Mouse (Mus musculus): ENCODE data around the gene Itsn1. TPM values are rescaled to one million over a fixed set of nuclear protein-coding genes. Genes with fewer than 3 reads are reported as not detected.

Gene Itsn1
- polyA plus RNA-seq, 2 experiments = 31.4 to 46.8 TPM

GRCm38 (mm10) chr16:91738505-91738904, 9.4 kb downstream of the Itsn1 start:
- no peaks in the 10 kb centered on the region for H3K9me3 ChIP-seq (ENCODE audit: control insufficient read depth, low read length)
- no peak for DNase-seq (ENCODE audit: low read depth in 3 of 3, low spot score in 3 of 3)
- H3K4me1 ChIP-seq (replicated peaks; ENCODE audit: control insufficient read depth in 2 of 2, insufficient read depth in 2 of 2, low read length in 1 of 2) = peaks cover 0 to 21% of the 10 kb centered on the region in 2 experiments; a peak in 2 of 4 replicates
- WGBS (ENCODE audit: insufficient replicate concordance) = 64% methylated on average over 6 of the region's 6 CpGs
- H3K36me3 ChIP-seq (replicated peaks; ENCODE audit: control insufficient read depth, insufficient read depth, low read depth) = no peaks in the 10 kb centered on the region
- H3K27ac ChIP-seq = no peak overlapping the region
- H3K9ac ChIP-seq (replicated peaks) = no peak overlapping the region
- no peak overlapping the region for H3K4me3 ChIP-seq (ENCODE audit: insufficient read depth in 1 of 2, low read depth in 2 of 2, low read length in 2 of 2)
- TF ChIP-seq EP300 (IDR thresholded peaks at IDR 0.05; ENCODE audit: low read depth) (no peak), CTCF (IDR thresholded peaks at IDR 0.05; ENCODE audit: low read depth) (no peak)
- no peak for ATAC-seq (ENCODE audit: insufficient read depth)
- no peak overlapping the region for H3K4me2 ChIP-seq (ENCODE audit: low read depth)
- H3K27me3 ChIP-seq (ENCODE audit: control insufficient read depth, insufficient read depth, low read length) = no peaks in the 10 kb centered on the region; the same call in 1 of the 2 replicates

- TF ChIP-seq EP300 (IDR thresholded peaks at IDR 0.05; ENCODE audit: low read depth) = no peak
- TF ChIP-seq CTCF (IDR thresholded peaks at IDR 0.05; ENCODE audit: low read depth) = no peak
- Histone ChIP-seq H3K36me3 (replicated peaks; ENCODE audit: control insufficient read depth, insufficient read depth, low read depth) (no peaks in the 10 kb centered on the region), H3K4me3 (ENCODE audit: insufficient read depth in 1 of 2, low read depth in 2 of 2, low read length in 2 of 2) (no peak overlapping the region), H3K4me1 (replicated peaks; ENCODE audit: control insufficient read depth in 2 of 2, insufficient read depth in 2 of 2, low read length in 1 of 2) (peaks cover 0 to 13% of the 10 kb centered on the region in 2 experiments; a peak in 2 of 4 replicates), H3K9me3 (ENCODE audit: control insufficient read depth, low read length) (no peaks in the 10 kb centered on the region), H3K27ac (no peak overlapping the region), H3K9ac (replicated peaks) (no peak overlapping the region), H3K4me2 (ENCODE audit: low read depth) (no peak overlapping the region), H3K27me3 (ENCODE audit: control insufficient read depth, insufficient read depth, low read length) (no peaks in the 10 kb centered on the region)
- DNase-seq (ENCODE audit: low read depth in 3 of 3, low spot score in 3 of 3) (no peak), ATAC-seq (ENCODE audit: insufficient read depth) (no peak)
- 40% methylated on average over 8 of the region's 8 CpGs for WGBS (ENCODE audit: insufficient replicate concordance)
Observed at GRCm38 (mm10) chr16:91740184-91740917, 11.3 kb downstream of the Itsn1 start.

GRCm38 (mm10) chr16:91740918-91741255, 11.8 kb downstream of the Itsn1 start:
- Histone ChIP-seq H3K36me3 (replicated peaks; ENCODE audit: control insufficient read depth, insufficient read depth, low read depth) (no peaks in the 10 kb centered on the region), H3K4me3 (ENCODE audit: insufficient read depth in 1 of 2, low read depth in 2 of 2, low read length in 2 of 2) (no peak overlapping the region), H3K4me1 (replicated peaks; ENCODE audit: control insufficient read depth in 2 of 2, insufficient read depth in 2 of 2, low read length in 1 of 2) (peaks cover 0 to 10% of the 10 kb centered on the region in 2 experiments; a peak in 2 of 4 replicates), H3K4me2 (ENCODE audit: low read depth) (no peak overlapping the region), H3K27me3 (ENCODE audit: control insufficient read depth, insufficient read depth, low read length) (no peaks in the 10 kb centered on the region), H3K9me3 (ENCODE audit: control insufficient read depth, low read length) (no peaks in the 10 kb centered on the region), H3K27ac (no peak overlapping the region), H3K9ac (replicated peaks) (no peak overlapping the region)
- TF ChIP-seq CTCF (IDR thresholded peaks at IDR 0.05; ENCODE audit: low read depth) (no peak), EP300 (IDR thresholded peaks at IDR 0.05; ENCODE audit: low read depth) (no peak)
- DNase-seq (ENCODE audit: low read depth in 3 of 3, low spot score in 3 of 3) (no peak), ATAC-seq (ENCODE audit: insufficient read depth) (no peak)
- WGBS (ENCODE audit: insufficient replicate concordance) = 49% methylated on average over 7 of the region's 7 CpGs

GRCm38 (mm10) chr16:91743055-91743454, 14.0 kb downstream of the Itsn1 start:
- ATAC-seq (ENCODE audit: insufficient read depth) (no peak), DNase-seq (ENCODE audit: low read depth in 3 of 3, low spot score in 3 of 3) (no peak)
- Histone ChIP-seq H3K36me3 (replicated peaks; ENCODE audit: control insufficient read depth, insufficient read depth, low read depth) (no peaks in the 10 kb centered on the region), H3K27me3 (ENCODE audit: control insufficient read depth, insufficient read depth, low read length) (no peaks in the 10 kb centered on the region), H3K27ac (no peak overlapping the region), H3K9me3 (ENCODE audit: control insufficient read depth, low read length) (no peaks in the 10 kb centered on the region), H3K4me3 (ENCODE audit: insufficient read depth in 1 of 2, low read depth in 2 of 2, low read length in 2 of 2) (no peak overlapping the region), H3K4me2 (ENCODE audit: low read depth) (no peak overlapping the region), H3K4me1 (replicated peaks; ENCODE audit: control insufficient read depth in 2 of 2, insufficient read depth in 2 of 2, low read length in 1 of 2) (peaks cover 0 to 5% of the 10 kb centered on the region in 2 experiments; a peak in 1 of 4 replicates), H3K9ac (replicated peaks) (no peak overlapping the region)
- no peak for TF ChIP-seq CTCF (IDR thresholded peaks at IDR 0.05; ENCODE audit: low read depth)
- TF ChIP-seq EP300 (IDR thresholded peaks at IDR 0.05; ENCODE audit: low read depth) = no peak
- 55% methylated on average over 7 of the region's 7 CpGs for WGBS (ENCODE audit: insufficient replicate concordance)

- H3K9ac ChIP-seq (replicated peaks) = no peak overlapping the region
- no peaks in the 10 kb centered on the region for H3K36me3 ChIP-seq (replicated peaks; ENCODE audit: control insufficient read depth, insufficient read depth, low read depth)
- H3K9me3 ChIP-seq (ENCODE audit: control insufficient read depth, low read length) = no peaks in the 10 kb centered on the region
- 60% methylated on average over 14 of the region's 14 CpGs for WGBS (ENCODE audit: insufficient replicate concordance)
- no peaks in the 10 kb centered on the region for H3K27me3 ChIP-seq (ENCODE audit: control insufficient read depth, insufficient read depth, low read length)
- DNase-seq (ENCODE audit: low read depth in 3 of 3, low spot score in 3 of 3) (no peak), ATAC-seq (ENCODE audit: insufficient read depth) (no peak)
- H3K4me1 ChIP-seq (replicated peaks; ENCODE audit: control insufficient read depth in 2 of 2, insufficient read depth in 2 of 2, low read length in 1 of 2) = peaks cover 0 to 3% of the 10 kb centered on the region in 2 experiments; a peak in 1 of 4 replicates
- H3K4me3 ChIP-seq (ENCODE audit: insufficient read depth in 1 of 2, low read depth in 2 of 2, low read length in 2 of 2) = no peak overlapping the region
- no peak overlapping the region for H3K4me2 ChIP-seq (ENCODE audit: low read depth)
- TF ChIP-seq EP300 (IDR thresholded peaks at IDR 0.05; ENCODE audit: low read depth) = no peak
- no peak for TF ChIP-seq CTCF (IDR thresholded peaks at IDR 0.05; ENCODE audit: low read depth)
- no peak overlapping the region for H3K27ac ChIP-seq
Observed at GRCm38 (mm10) chr16:91746101-91746950, 17.2 kb downstream of the Itsn1 start.

Measured in liver, embryonic 14.5 days (tissue).